Mouse (Mus musculus) lung, embryonic 16.5 days (tissue): ENCODE results near the gene Pcp4. TPM values are rescaled to one million over a fixed set of nuclear protein-coding genes. Genes with fewer than 3 reads are reported as not detected.

Source experiments
- ATAC-seq: fragments of 200-750 bp; cut with Nextera tagmentation; 2 replicates; pipeline ENCODE4 v1.8.0; 2017; ENCODE audit warnings: low read depth, mild to moderate bottlenecking, moderate library complexity
- H3K27ac ChIP-seq: fragments of 300-500 bp; sonication (generic); 2 replicates; pipeline ENCODE4 v1.5.1; 2014; ENCODE audit warnings: mild to moderate bottlenecking, control low read depth, low read length
- H3K27me3 ChIP-seq: fragments of 300-500 bp; sonication (generic); 2 replicates; pipeline ENCODE4 v1.6.1; 2014; ENCODE audit warnings: low read depth, low read length, mixed read lengths; ENCODE audit not compliant: control insufficient read depth, insufficient read depth
- H3K36me3 ChIP-seq: fragments of 300-500 bp; sonication (generic); 2 replicates; pipeline ENCODE4 v1.6.1; 2014; ENCODE audit warnings: low read length; ENCODE audit not compliant: control insufficient read depth, insufficient read depth
- H3K4me1 ChIP-seq: fragments of 300-500 bp; sonication (generic); replicated peaks from 2 replicates; pipeline ENCODE4 v1.6.1; 2014; ENCODE audit warnings: low read length, mixed read lengths; ENCODE audit not compliant: control insufficient read depth, insufficient read depth
- H3K4me2 ChIP-seq: fragments of 300-500 bp; sonication (generic); 2 replicates; pipeline ENCODE4 v1.6.1; 2014; ENCODE audit warnings: low read depth, low read length, control low read depth
- H3K4me3 ChIP-seq: fragments of 300-500 bp; sonication (generic); 2 replicates; pipeline ENCODE4 v1.5.1; 2014; ENCODE audit warnings: mild to moderate bottlenecking, low read length, control low read depth
- H3K9ac ChIP-seq: fragments of 300-500 bp; sonication (generic); 2 replicates; pipeline ENCODE4 v1.6.1; 2014; ENCODE audit warnings: low read length, control low read depth
- H3K9me3 ChIP-seq: fragments of 300-500 bp; sonication (generic); 2 replicates; pipeline ENCODE4 v1.6.1; 2016; ENCODE audit warnings: low read length; ENCODE audit not compliant: control insufficient read depth
- WGBS: fragments of 180-500 bp; shearing (Covaris S2); extraction: QIAGEN DNeasy Blood & Tissue Kit; methylation state at CpG from one replicate; pipeline ENCODE4 v1.1.7; 2014; 5-methylcytosine and 5-hydroxymethylcytosine counted together
- polyA plus RNA-seq: library from polyadenylated mRNA; unstranded; fragments of >200 nt; fragmentation: Nextera tagmentation; extraction: Ambion mirVana; gene quantifications from 2 replicates; pipeline ENCODE4 v1.2.1, GENCODE M21; 2015

Gene Pcp4
- polyA plus RNA-seq, 1 experiment from 2014 or later, result 1.9 TPM

GRCm38 (mm10) chr16:96502586-96502985, 35.2 kb downstream of the Pcp4 start:
- ATAC-seq, result no peak
- Histone ChIP-seq H3K27me3 (no peaks in the 10 kb centered on the region), H3K9ac (no peak overlapping the region), H3K27ac (no peak overlapping the region), H3K9me3 (no peaks in the 10 kb centered on the region), H3K4me2 (no peak overlapping the region), H3K4me1 (no peaks in the 10 kb centered on the region), H3K36me3 (no peaks in the 10 kb centered on the region), H3K4me3 (no peak overlapping the region)
- 58% methylated on average over 3 of the region's 3 CpGs for WGBS

- no peak overlapping the region for H3K9ac ChIP-seq
- H3K36me3 ChIP-seq, result no peaks in the 10 kb centered on the region
- H3K27me3 ChIP-seq, result no peaks in the 10 kb centered on the region
- H3K4me3 ChIP-seq, result no peak overlapping the region
- H3K27ac ChIP-seq, result no peak overlapping the region
- no peaks in the 10 kb centered on the region for H3K4me1 ChIP-seq
- H3K9me3 ChIP-seq, result no peaks in the 10 kb centered on the region
- ATAC-seq, result no peak
- no peak overlapping the region for H3K4me2 ChIP-seq
- WGBS, result 69% methylated on average over 3 of the region's 3 CpGs
Measured at GRCm38 (mm10) chr16:96514466-96514865, 47.1 kb downstream of the Pcp4 start.

- H3K27ac ChIP-seq, result no peak overlapping the region
- no peak for ATAC-seq
- H3K4me2 ChIP-seq, result no peak overlapping the region
- H3K27me3 ChIP-seq, result no peaks in the 10 kb centered on the region
- no peak overlapping the region for H3K9ac ChIP-seq
- no peak overlapping the region for H3K4me3 ChIP-seq
- no peaks in the 10 kb centered on the region for H3K4me1 ChIP-seq
- no peaks in the 10 kb centered on the region for H3K9me3 ChIP-seq
- H3K36me3 ChIP-seq, result no peaks in the 10 kb centered on the region
- 82% methylated on average over 3 of the region's 3 CpGs for WGBS
Measured at GRCm38 (mm10) chr16:96527476-96527875, 60.1 kb downstream of the Pcp4 start.

- WGBS, result 81% methylated on average over 4 of the region's 4 CpGs
- Histone ChIP-seq H3K4me1 (no peaks in the 10 kb centered on the region), H3K4me2 (no peak overlapping the region), H3K4me3 (no peak overlapping the region), H3K9ac (no peak overlapping the region), H3K9me3 (no peaks in the 10 kb centered on the region), H3K27ac (no peak overlapping the region), H3K27me3 (no peaks in the 10 kb centered on the region), H3K36me3 (no peaks in the 10 kb centered on the region)
- no peak for ATAC-seq
Measured at GRCm38 (mm10) chr16:96528471-96528870, 61.1 kb downstream of the Pcp4 start.

GRCm38 (mm10) chr16:96529896-96530568, 62.6 kb downstream of the Pcp4 start:
- Histone ChIP-seq H3K4me1 (no peaks in the 10 kb centered on the region), H3K4me3 (no peak overlapping the region)

GRCm38 (mm10) chr16:96530569-96530898, 63.1 kb downstream of the Pcp4 start:
- H3K4me2 ChIP-seq, result no peak overlapping the region
- ATAC-seq, result no peak
- H3K36me3 ChIP-seq, result no peaks in the 10 kb centered on the region
- no peak overlapping the region for H3K27ac ChIP-seq
- H3K9me3 ChIP-seq, result no peaks in the 10 kb centered on the region
- no peak overlapping the region for H3K4me3 ChIP-seq
- H3K9ac ChIP-seq, result no peak overlapping the region
- WGBS, result 32% methylated on average over 3 of the region's 3 CpGs
- no peaks in the 10 kb centered on the region for H3K27me3 ChIP-seq
- no peaks in the 10 kb centered on the region for H3K4me1 ChIP-seq

More at GRCm38 (mm10) chr16:96529896-96530568, 62.6 kb downstream of the Pcp4 start:
- H3K9me3 ChIP-seq, result no peaks in the 10 kb centered on the region
- no peaks in the 10 kb centered on the region for H3K27me3 ChIP-seq
- H3K4me2 ChIP-seq, result no peak overlapping the region
- no peak overlapping the region for H3K9ac ChIP-seq
- H3K36me3 ChIP-seq, result no peaks in the 10 kb centered on the region
- ATAC-seq, result no peak
- H3K27ac ChIP-seq, result no peak overlapping the region
- WGBS, result 71% methylated on average over 9 of the region's 9 CpGs

GRCm38 (mm10) chr16:96531029-96531428, 63.6 kb downstream of the Pcp4 start:
- H3K9me3 ChIP-seq, result no peaks in the 10 kb centered on the region
- H3K4me1 ChIP-seq, result no peaks in the 10 kb centered on the region
- H3K4me2 ChIP-seq, result no peak overlapping the region
- no peak overlapping the region for H3K27ac ChIP-seq
- ATAC-seq, result no peak
- 52% methylated on average over 4 of the region's 4 CpGs for WGBS
- no peaks in the 10 kb centered on the region for H3K36me3 ChIP-seq
- no peak overlapping the region for H3K4me3 ChIP-seq
- H3K27me3 ChIP-seq, result no peaks in the 10 kb centered on the region
- H3K9ac ChIP-seq, result no peak overlapping the region

- H3K9me3 ChIP-seq, result no peaks in the 10 kb centered on the region
- H3K27me3 ChIP-seq, result no peaks in the 10 kb centered on the region
- H3K4me2 ChIP-seq, result no peak overlapping the region
- H3K4me1 ChIP-seq, result no peaks in the 10 kb centered on the region
- no peaks in the 10 kb centered on the region for H3K36me3 ChIP-seq
- no peak overlapping the region for H3K27ac ChIP-seq
- H3K9ac ChIP-seq, result no peak overlapping the region
- ATAC-seq, result no peak
- WGBS, result 39% methylated on average over 8 of the region's 8 CpGs
- no peak overlapping the region for H3K4me3 ChIP-seq
Measured at GRCm38 (mm10) chr16:96533710-96534109, 66.3 kb downstream of the Pcp4 start.

- H3K9me3 ChIP-seq, result no peaks in the 10 kb centered on the region
- H3K4me2 ChIP-seq, result no peak overlapping the region
- no peak overlapping the region for H3K27ac ChIP-seq
- no peaks in the 10 kb centered on the region for H3K36me3 ChIP-seq
- H3K4me3 ChIP-seq, result no peak overlapping the region
- WGBS, result 84% methylated on average over 4 of the region's 4 CpGs
- no peaks in the 10 kb centered on the region for H3K4me1 ChIP-seq
- H3K9ac ChIP-seq, result no peak overlapping the region
- no peak for ATAC-seq
- H3K27me3 ChIP-seq, result no peaks in the 10 kb centered on the region
Measured at GRCm38 (mm10) chr16:96535271-96535670, 67.9 kb downstream of the Pcp4 start.

GRCm38 (mm10) chr16:96536426-96536825, 69.0 kb downstream of the Pcp4 start:
- Histone ChIP-seq H3K4me1 (no peaks in the 10 kb centered on the region), H3K36me3 (no peaks in the 10 kb centered on the region), H3K4me2 (no peak overlapping the region), H3K4me3 (no peak overlapping the region), H3K9ac (no peak overlapping the region), H3K27me3 (no peaks in the 10 kb centered on the region), H3K9me3 (no peaks in the 10 kb centered on the region), H3K27ac (no peak overlapping the region)
- no peak for ATAC-seq
